Mouse (Mus musculus) cerebellum, adult 9-11 months (tissue): ENCODE measurements around the gene Bex3.

Experiments
- DNase-seq: peaks from one replicate; pipeline ENCODE4 v3.0.0; 2022

Bex3 gene

DNA sequence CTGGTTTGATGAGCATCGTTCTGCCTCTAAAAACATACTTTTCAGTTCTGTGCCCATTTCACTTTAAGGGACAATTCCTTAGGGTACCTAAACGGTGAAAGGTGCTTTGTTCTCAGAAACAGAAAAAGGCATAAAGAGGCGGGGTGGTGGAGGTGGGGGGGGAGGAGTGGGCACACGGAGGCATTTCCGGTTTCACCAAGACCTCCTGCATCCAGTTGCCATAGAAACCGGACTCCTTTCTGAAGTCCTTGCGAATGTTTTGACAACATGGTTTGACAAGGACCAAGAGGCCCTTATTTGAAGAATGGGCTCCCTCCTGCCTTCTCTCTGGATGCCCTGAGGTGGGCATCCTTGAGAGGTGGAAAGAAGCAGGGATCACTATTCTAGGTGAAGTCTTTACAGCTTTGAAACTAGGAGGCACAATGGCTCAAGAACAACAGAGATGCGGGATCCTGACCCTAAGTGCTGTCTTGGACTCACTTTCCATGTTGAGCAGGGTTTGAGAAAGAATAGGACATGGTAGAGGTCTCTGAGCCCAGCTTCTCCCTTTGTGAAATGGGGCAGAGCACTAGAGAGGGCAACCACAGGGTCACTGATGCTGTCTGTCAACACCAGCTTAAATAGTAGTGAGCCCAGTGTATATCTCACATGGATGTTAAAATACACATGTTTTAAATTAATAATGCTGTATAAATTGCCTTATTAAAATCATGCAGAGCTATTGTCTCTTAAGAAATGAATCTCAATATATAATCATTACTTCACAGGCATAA, 43.9 kb downstream of the Bex3 start:
- no peak for DNase-seq

DNA sequence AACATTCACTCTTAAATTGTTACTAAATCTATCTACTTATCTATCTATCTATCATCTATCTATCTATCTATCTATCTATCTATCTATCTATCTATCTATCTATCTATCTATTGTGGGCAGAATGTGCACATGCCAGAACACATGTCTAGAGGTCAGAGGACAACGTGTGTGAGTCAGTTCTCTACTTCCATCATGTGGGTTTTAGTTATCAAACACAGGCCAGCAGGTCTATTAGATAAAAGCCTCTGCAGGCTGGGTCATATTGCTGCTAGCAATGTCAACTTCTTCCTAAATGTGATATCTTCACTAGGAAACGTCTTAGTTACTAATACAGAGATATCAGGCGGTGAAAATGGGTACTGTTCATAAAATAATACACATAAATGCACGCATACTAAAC, 49.9 kb downstream of the Bex3 start:
- no peak for DNase-seq
